Comparison of ENCODE assay signal across 22 mouse cellular contexts in the genomic region with DNA sequence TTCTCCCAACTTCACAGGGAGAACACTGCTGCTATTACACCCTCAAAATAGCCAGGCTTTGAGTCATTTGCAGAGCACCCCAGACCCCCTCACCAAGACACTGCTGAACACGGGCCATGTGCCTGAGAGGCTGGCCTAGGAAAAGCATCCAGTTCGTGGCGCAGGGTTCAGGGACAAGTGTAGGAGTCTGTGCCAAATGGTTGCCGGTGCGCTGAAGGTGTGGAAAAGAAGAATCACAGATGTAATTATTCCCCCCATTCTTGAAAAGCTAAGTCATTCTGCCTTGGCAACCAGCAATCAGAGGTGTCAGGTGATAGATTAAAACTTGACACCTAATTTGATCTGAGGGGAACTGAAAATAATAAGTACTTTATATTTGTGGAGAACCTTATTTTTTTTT.
DNase-seq lines count a peak whose midpoint lies in the region; ATAC-seq and TF ChIP-seq lines count a peak whose summit lies in the region.
"Had no signal": no experiment of that assay in that cellular context is flagged by ENCODE, and none has a peak within 500 bp of the region (broad histone marks: within the 10 kb centered on the region; RNA-seq: fewer than 3 reads in every experiment).

No protein-coding gene starts in this region.

- no peaks in the 10 kb centered on the region for H3K27me3 ChIP-seq in forebrain, embryonic 13.5 days
- H3K27me3 ChIP-seq in forebrain, embryonic 10.5 days (ENCODE audit: poor library complexity, severe bottlenecking), result peaks cover 11% of the 10 kb centered on the region
- no peaks in the 10 kb centered on the region for H3K27me3 ChIP-seq in lung, embryonic 16.5 days (ENCODE audit: control insufficient read depth, insufficient read depth, low read depth, low read length)
- H3K27me3 ChIP-seq in midbrain, embryonic 11.5 days (ENCODE audit: control insufficient read depth, insufficient read depth, low read length), result no peaks in the 10 kb centered on the region
- no peaks in the 10 kb centered on the region for H3K27me3 ChIP-seq in midbrain, embryonic 13.5 days
- H3K27me3 ChIP-seq: embryonic facial prominence, embryonic 12.5 days; hindbrain, embryonic 15.5 days had no signal

- TF ChIP-seq CTCF in lung, adult 2 months (IDR thresholded peaks at IDR 0.05; ENCODE audit: insufficient read depth, low read length), result no peak

- no peak overlapping the region for H3K27ac ChIP-seq in forebrain, embryonic 13.5 days
- H3K27ac ChIP-seq in forebrain, embryonic 10.5 days, result no peak overlapping the region
- peak overlapping the region; percentile 47 for H3K27ac ChIP-seq in lung, embryonic 16.5 days (ENCODE audit: low read length)
- H3K27ac ChIP-seq in midbrain, embryonic 11.5 days (ENCODE audit: low read depth, low read length), result no peak overlapping the region
- H3K27ac ChIP-seq in midbrain, embryonic 13.5 days, result no peak overlapping the region
- H3K27ac ChIP-seq: embryonic facial prominence, embryonic 12.5 days; gastrocnemius, adult 2 months; hindbrain, embryonic 15.5 days had no signal

- no peak overlapping the region for H3K4me3 ChIP-seq in forebrain, embryonic 13.5 days
- no peak overlapping the region for H3K4me3 ChIP-seq in forebrain, embryonic 10.5 days
- no peak overlapping the region for H3K4me3 ChIP-seq in lung, embryonic 16.5 days (ENCODE audit: low read length)
- no peak overlapping the region for H3K4me3 ChIP-seq in lung, adult 2 months (replicated peaks; ENCODE audit: extremely low read depth, low read depth, low read length)
- no peak overlapping the region for H3K4me3 ChIP-seq in midbrain, embryonic 11.5 days (ENCODE audit: low read depth, low read length)
- no peak overlapping the region for H3K4me3 ChIP-seq in midbrain, embryonic 13.5 days (replicated peaks)
- H3K4me3 ChIP-seq: embryonic facial prominence, embryonic 12.5 days; gastrocnemius, adult 2 months; heart, embryonic 12.5 days; hindbrain, embryonic 15.5 days had no signal

- H3K4me1 ChIP-seq in forebrain, embryonic 13.5 days, result peaks cover 31% of the 10 kb centered on the region
- peaks cover 6% of the 10 kb centered on the region; the same call in 1 of the 2 replicates for H3K4me1 ChIP-seq in forebrain, embryonic 10.5 days
- H3K4me1 ChIP-seq in lung, embryonic 16.5 days (replicated peaks; ENCODE audit: control insufficient read depth, insufficient read depth, low read length), result peaks cover 6% of the 10 kb centered on the region
- H3K4me1 ChIP-seq in lung, adult 2 months (ENCODE audit: control insufficient read depth, insufficient read depth, low read length), result peaks cover 2% of the 10 kb centered on the region; the same call in 1 of the 2 replicates
- no peaks in the 10 kb centered on the region for H3K4me1 ChIP-seq in midbrain, embryonic 11.5 days (ENCODE audit: control insufficient read depth, insufficient read depth, low read length)
- H3K4me1 ChIP-seq in midbrain, embryonic 13.5 days (replicated peaks), result 0 out of 2 replicates have a peak, but pooled peaks cover 5% of the 10 kb centered on the region
- H3K4me1 ChIP-seq: embryonic facial prominence, embryonic 12.5 days; hindbrain, embryonic 15.5 days had no signal

- DNase-seq in forebrain, embryonic 10.5 days (ENCODE audit: extremely low spot score, low spot score), result no peak
- DNase-seq in lung, adult 2 months, result no peak
- DNase-seq in midbrain, embryonic 11.5 days (ENCODE audit: low spot score, missing footprints), result peak; percentile 44
- DNase-seq in forelimb bud, embryonic 11.5 days (ENCODE audit: low read depth, low spot score), result peak; percentile 19
- no peak for DNase-seq in frontal cortex, postnatal 36 days (ENCODE audit: low spot score in 2 of 2)
- DNase-seq: adrenal gland, adult 2 months; adrenal gland, postnatal 25 days; cerebellum, adult 11 months; cerebellum, adult 8-10 months; cerebellum, postnatal 14 days; embryo, embryonic 11 days; gastrocnemius, adult 2 months; gastrocnemius, postnatal 25 days; kidney, adult 11 months had no signal

- peaks cover 2% of the 10 kb centered on the region for H3K9me3 ChIP-seq in forebrain, embryonic 13.5 days (replicated peaks)
- peaks cover 2% of the 10 kb centered on the region; the same call in 1 of the 2 replicates for H3K9me3 ChIP-seq in forebrain, embryonic 10.5 days
- H3K9me3 ChIP-seq in lung, embryonic 16.5 days (ENCODE audit: control insufficient read depth, low read length), result no peaks in the 10 kb centered on the region
- no peaks in the 10 kb centered on the region for H3K9me3 ChIP-seq in midbrain, embryonic 11.5 days (ENCODE audit: control insufficient read depth, low read length)
- H3K9me3 ChIP-seq in midbrain, embryonic 13.5 days, result no peaks in the 10 kb centered on the region
- H3K9me3 ChIP-seq: embryonic facial prominence, embryonic 12.5 days; hindbrain, embryonic 15.5 days had no signal

- no peak overlapping the region for H3K4me2 ChIP-seq in forebrain, embryonic 13.5 days
- H3K4me2 ChIP-seq in lung, embryonic 16.5 days (ENCODE audit: low read depth, low read length), result no peak overlapping the region
- no peak overlapping the region for H3K4me2 ChIP-seq in midbrain, embryonic 11.5 days
- no peak overlapping the region for H3K4me2 ChIP-seq in midbrain, embryonic 13.5 days (replicated peaks)
- H3K4me2 ChIP-seq: embryonic facial prominence, embryonic 12.5 days; heart, embryonic 12.5 days; hindbrain, embryonic 15.5 days had no signal

- no peak overlapping the region for H3K9ac ChIP-seq in forebrain, embryonic 13.5 days
- H3K9ac ChIP-seq in lung, embryonic 16.5 days (ENCODE audit: low read length), result no peak overlapping the region
- H3K9ac ChIP-seq in midbrain, embryonic 11.5 days (ENCODE audit: low read length), result no peak overlapping the region
- H3K9ac ChIP-seq in midbrain, embryonic 13.5 days (replicated peaks), result no peak overlapping the region
- H3K9ac ChIP-seq: embryonic facial prominence, embryonic 12.5 days; heart, embryonic 12.5 days; hindbrain, embryonic 15.5 days had no signal

- 55% methylated on average over 5 of the region's 5 CpGs for WGBS in forebrain, embryonic 13.5 days
- WGBS in forebrain, embryonic 10.5 days, result 86% methylated on average over 5 of the region's 5 CpGs
- WGBS in lung, embryonic 16.5 days, result 56% methylated on average over 5 of the region's 5 CpGs
- 77% methylated on average over 5 of the region's 5 CpGs for WGBS in lung, adult 2 months
- WGBS in midbrain, embryonic 11.5 days, result 87% methylated on average over 5 of the region's 5 CpGs
- WGBS in midbrain, embryonic 13.5 days, result 80% methylated on average over 5 of the region's 5 CpGs

- no peaks in the 10 kb centered on the region for H3K36me3 ChIP-seq in forebrain, embryonic 13.5 days (ENCODE audit: poor library complexity, severe bottlenecking)
- H3K36me3 ChIP-seq in forebrain, embryonic 10.5 days (replicated peaks), result no peaks in the 10 kb centered on the region
- peaks cover 4% of the 10 kb centered on the region; the same call in 1 of the 2 replicates for H3K36me3 ChIP-seq in lung, embryonic 16.5 days (ENCODE audit: control insufficient read depth, insufficient read depth, low read length)
- H3K36me3 ChIP-seq in midbrain, embryonic 11.5 days (ENCODE audit: control insufficient read depth, insufficient read depth, low read length), result no peaks in the 10 kb centered on the region
- no peaks in the 10 kb centered on the region for H3K36me3 ChIP-seq in midbrain, embryonic 13.5 days
- H3K36me3 ChIP-seq: embryonic facial prominence, embryonic 12.5 days; hindbrain, embryonic 15.5 days had no signal

- ATAC-seq in forebrain, embryonic 13.5 days, result peak; percentile 51; the same call in 1 of the 2 replicates
- ATAC-seq in lung, embryonic 16.5 days (ENCODE audit: low read depth), result 0 out of 2 replicates have a peak, but pooled peaks have one; percentile 32
- no peak for ATAC-seq in midbrain, embryonic 11.5 days (ENCODE audit: low FRiP score)
- no peak for ATAC-seq in midbrain, embryonic 13.5 days
- ATAC-seq: inflammation-experienced regulatory T-cells, adult 6 months; Patski had no signal

- TF ChIP-seq POLR2A in lung, adult 2 months (IDR thresholded peaks at IDR 0.05; ENCODE audit: borderline replicate concordance, extremely low read depth, low read depth, low read length), result no peak

Comparison
In these comparisons a context has a peak if more than half of its experiments do, and no peak if none do; other contexts are left out.
1. ATAC-seq: peak in forebrain, embryonic 13.5 days (single experiment) and lung, embryonic 16.5 days (single experiment); none in midbrain, embryonic 11.5 days (single experiment) and midbrain, embryonic 13.5 days (single experiment).
2. DNase-seq: peak in midbrain, embryonic 11.5 days (single experiment) and forelimb bud, embryonic 11.5 days (single experiment); none in forebrain, embryonic 10.5 days (single experiment), lung, adult 2 months (single experiment) and frontal cortex, postnatal 36 days (0 of 2).